Mouse (Mus musculus) macrophage (primary cell): ENCODE measurements around the gene Dnajc3. TPM values are rescaled to one million over a fixed set of nuclear protein-coding genes. Genes with fewer than 3 reads are reported as not detected.
"Not testable (repeated sequence)": the region's sequence is repeated elsewhere in the genome, so short reads cannot be mapped to it uniquely, and the experiment has no call there.

Experiments used
- H3K27ac ChIP-seq: fragments of 350-480 bp; formaldehyde crosslinking; 2 replicates; pipeline ENCODE4 v1.9.0; 2021
- H3K36me3 ChIP-seq: fragments of 350-480 bp; formaldehyde crosslinking; 2 replicates; pipeline ENCODE4 v1.9.0; 2021; ENCODE audit errors: inconsistent target
- H3K4me3 ChIP-seq: fragments of 350-480 bp; formaldehyde crosslinking; 2 replicates; pipeline ENCODE4 v1.9.0; 2021; ENCODE audit errors: inconsistent target
- H3K79me2 ChIP-seq: fragments of 350-480 bp; formaldehyde crosslinking; 2 replicates; pipeline ENCODE4 v1.9.0; 2021; ENCODE audit errors: inconsistent target
- WGBS: methylation state at CpG from one replicate; pipeline ENCODE4 v1.1.7; 2026; ENCODE audit warnings: inconsistent platforms; ENCODE audit not compliant: missing documents; 5-methylcytosine and 5-hydroxymethylcytosine counted together
- polyA plus RNA-seq: library from polyadenylated mRNA; stranded (reverse); fragments of 250-400 nt; gene quantifications from 3 replicates; pipeline ENCODE4 v1.2.4, GENCODE M21; 2018; ENCODE audit warnings: inconsistent platforms

Dnajc3 gene
- polyA plus RNA-seq, 1 experiment from 2014 or later: 47.7 TPM

DNA sequence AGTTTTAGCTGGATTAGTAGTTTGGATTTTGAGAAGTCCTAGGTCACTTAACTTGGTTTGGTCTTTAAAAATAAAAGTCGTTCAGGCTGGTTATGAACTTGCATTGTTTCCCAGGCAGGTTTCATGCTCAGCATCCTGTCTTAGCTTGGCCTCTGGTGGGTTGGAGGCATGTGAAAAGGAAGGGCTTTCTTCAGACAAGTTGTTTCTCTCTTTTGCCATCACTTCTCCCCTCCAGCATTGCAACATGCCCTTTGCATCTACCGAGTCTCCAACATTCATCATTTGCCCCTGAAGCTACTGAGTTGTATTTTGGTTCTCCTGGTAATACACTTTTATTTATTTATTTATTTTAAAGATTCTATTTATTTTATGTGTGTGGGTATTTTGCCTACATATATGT is 6.9 kb downstream of the Dnajc3 start:
- Histone ChIP-seq H3K27ac (no peak overlapping the region), H3K79me2 (peaks cover 100% of the 10 kb centered on the region), H3K36me3 (no peaks in the 10 kb centered on the region), H3K4me3 (no peak overlapping the region)
- WGBS: 35% methylated on average over 2 of the region's 2 CpGs

DNA sequence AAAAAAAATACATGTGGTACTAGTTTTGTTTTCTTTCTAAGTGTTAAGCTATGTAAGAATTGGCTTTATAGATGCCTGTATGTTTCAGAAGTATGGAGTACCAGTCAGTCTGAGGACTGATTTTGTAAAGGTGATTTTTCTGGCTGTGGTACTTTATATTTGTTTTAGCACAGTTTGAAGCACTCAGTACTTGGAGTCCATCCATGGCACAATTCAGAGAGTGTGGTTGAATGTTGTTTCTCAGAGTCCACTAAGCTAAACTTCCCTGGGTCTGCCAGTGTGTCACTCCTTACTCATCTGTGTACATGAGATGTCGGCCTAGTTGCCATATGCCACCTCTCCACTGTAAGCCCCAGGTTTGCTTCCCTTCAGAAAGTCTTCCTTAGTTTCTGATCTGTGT is 11.1 kb downstream of the Dnajc3 start:
- H3K4me3 ChIP-seq: no peak overlapping the region
- no peak overlapping the region for H3K27ac ChIP-seq
- H3K79me2 ChIP-seq: peaks cover 89% of the 10 kb centered on the region
- 91% methylated on average over 1 of the region's 1 CpGs for WGBS
- H3K36me3 ChIP-seq: peaks cover 4% of the 10 kb centered on the region; the same call in 1 of the 2 replicates

- 94% methylated on average over 9 of the region's 9 CpGs for WGBS
- H3K36me3 ChIP-seq: peaks cover 13% of the 10 kb centered on the region
- H3K4me3 ChIP-seq: no peak overlapping the region
- H3K27ac ChIP-seq: no peak overlapping the region
- peaks cover 57% of the 10 kb centered on the region for H3K79me2 ChIP-seq
These were observed 14.3 kb downstream of the Dnajc3 start for GRCm38 (mm10) chr14:118951912-118952583.

- Histone ChIP-seq H3K79me2 (no peaks in the 10 kb centered on the region; the same call in 1 of the 2 replicates), H3K27ac (no peak overlapping the region), H3K36me3 (peaks cover 64% of the 10 kb centered on the region), H3K4me3 (no peak overlapping the region)
- WGBS: 92% methylated on average over 3 of the region's 3 CpGs
These were observed 20.2 kb downstream of the Dnajc3 start for GRCm38 (mm10) chr14:118958010-118958409.

GRCm38 (mm10) chr14:118965356-118966000 is 27.7 kb downstream of the Dnajc3 start:
- H3K36me3 ChIP-seq: peaks cover 56% of the 10 kb centered on the region
- no peak overlapping the region for H3K4me3 ChIP-seq
- no peak overlapping the region for H3K27ac ChIP-seq
- H3K79me2 ChIP-seq: no peaks in the 10 kb centered on the region
- 98% methylated on average over 4 of the region's 4 CpGs for WGBS

GRCm38 (mm10) chr14:118967646-118968045 is 29.9 kb downstream of the Dnajc3 start:
- WGBS: 98% methylated on average over 7 of the region's 7 CpGs
- Histone ChIP-seq H3K27ac (no peak overlapping the region), H3K4me3 (no peak overlapping the region), H3K79me2 (no peaks in the 10 kb centered on the region), H3K36me3 (peaks cover 58% of the 10 kb centered on the region)

DNA sequence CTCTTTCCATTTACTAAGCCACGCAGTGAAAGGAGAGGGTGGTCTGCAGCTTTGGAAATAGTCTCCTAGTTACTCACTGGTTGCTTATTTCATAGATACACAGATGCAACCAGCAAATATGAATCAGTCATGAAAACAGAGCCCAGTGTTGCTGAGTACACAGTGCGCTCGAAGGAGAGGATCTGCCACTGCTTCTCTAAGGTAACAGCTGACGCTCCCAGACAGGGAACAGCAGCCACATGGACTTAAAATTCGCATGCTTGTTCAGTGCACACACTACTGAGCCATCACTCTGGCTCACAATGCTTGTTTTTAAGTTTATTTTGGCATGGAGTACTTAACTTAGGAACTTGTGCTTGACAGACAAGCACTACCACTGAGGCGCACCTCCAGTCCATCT is 34.5 kb downstream of the Dnajc3 start:
- peaks cover 90% of the 10 kb centered on the region for H3K36me3 ChIP-seq
- H3K4me3 ChIP-seq: no peak overlapping the region
- 92% methylated on average over 6 of the region's 6 CpGs for WGBS
- no peak overlapping the region for H3K27ac ChIP-seq
- no peaks in the 10 kb centered on the region for H3K79me2 ChIP-seq

- H3K36me3 ChIP-seq: peaks cover 73% of the 10 kb centered on the region
- no peak overlapping the region for H3K4me3 ChIP-seq
- H3K79me2 ChIP-seq: no peaks in the 10 kb centered on the region
- 94% methylated on average over 8 of the region's 8 CpGs for WGBS
- H3K27ac ChIP-seq: no peak overlapping the region
These were observed 39.5 kb downstream of the Dnajc3 start for GRCm38 (mm10) chr14:118977136-118977816.

GRCm38 (mm10) chr14:118979571-118980325 is 42.0 kb downstream of the Dnajc3 start:
- no peak overlapping the region for H3K4me3 ChIP-seq
- 93% methylated on average over 7 of the region's 7 CpGs for WGBS
- H3K36me3 ChIP-seq: peaks cover 56% of the 10 kb centered on the region
- no peak overlapping the region for H3K27ac ChIP-seq
- no peaks in the 10 kb centered on the region for H3K79me2 ChIP-seq

- Histone ChIP-seq H3K4me3 (no peak overlapping the region), H3K27ac (no peak overlapping the region), H3K36me3 (peaks cover 52% of the 10 kb centered on the region), H3K79me2 (no peaks in the 10 kb centered on the region)
- WGBS: 88% methylated on average over 5 of the region's 5 CpGs
These were observed 42.6 kb downstream of the Dnajc3 start for GRCm38 (mm10) chr14:118980358-118980757.

DNA sequence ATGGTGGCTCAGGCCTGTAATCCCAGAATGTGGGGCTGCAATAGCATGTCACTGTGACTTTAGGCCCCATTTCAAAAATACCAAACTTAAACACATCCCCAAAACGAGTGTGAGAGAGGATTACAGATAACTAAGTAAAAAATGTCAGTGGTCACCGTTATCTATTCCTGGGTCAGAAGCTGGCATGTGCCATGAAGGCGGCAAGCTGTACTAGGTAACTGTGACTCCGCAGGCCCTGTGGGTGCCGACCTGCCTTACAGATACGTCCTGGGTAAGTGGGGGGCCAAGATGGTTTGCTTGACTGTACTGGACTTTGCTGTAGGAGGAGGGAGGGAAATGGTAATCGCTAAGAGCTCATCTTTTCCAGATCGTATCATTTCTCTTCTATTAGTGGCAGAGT is 43.1 kb downstream of the Dnajc3 start:
- H3K27ac ChIP-seq: no peak overlapping the region

GRCm38 (mm10) chr14:118981711-118982428 is 44.1 kb downstream of the Dnajc3 start:
- not testable (repeated sequence) for H3K4me3 ChIP-seq, H3K27ac ChIP-seq, H3K79me2 ChIP-seq
- H3K36me3 ChIP-seq: peaks cover 36% of the 10 kb centered on the region
- WGBS: 54% methylated on average over 2 of the region's 6 CpGs

More for the DNA sequence above, 43.1 kb downstream of the Dnajc3 start:
- Histone ChIP-seq H3K79me2 (no peaks in the 10 kb centered on the region), H3K4me3 (no peak overlapping the region), H3K36me3 (peaks cover 46% of the 10 kb centered on the region)
- 96% methylated on average over 8 of the region's 8 CpGs for WGBS

DNA sequence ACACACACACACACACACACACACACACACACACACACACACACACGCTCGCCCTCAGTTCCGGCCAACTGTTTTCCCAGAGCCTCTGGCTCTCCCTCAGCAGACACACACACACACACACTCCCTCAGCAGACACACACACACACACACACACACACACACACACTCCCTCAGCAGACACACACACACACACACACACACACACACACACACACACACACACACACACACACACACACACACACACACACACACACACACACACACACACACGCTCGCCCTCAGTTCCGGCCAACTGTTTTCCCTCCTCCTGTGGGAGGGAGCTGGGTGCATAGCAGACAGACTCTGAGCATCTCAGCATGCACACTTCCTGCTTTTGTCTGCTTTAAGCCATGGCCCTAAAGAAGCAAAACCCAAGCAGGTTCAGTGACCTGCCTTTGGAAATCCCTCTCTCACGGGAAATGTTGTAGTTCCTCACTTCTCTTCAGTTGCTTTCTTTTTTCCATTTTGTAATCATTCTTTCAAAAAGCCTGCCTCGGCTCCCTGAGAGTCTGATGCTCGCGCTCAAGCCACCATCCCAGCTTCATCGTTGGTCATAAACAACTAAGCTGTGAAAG is 44.8 kb downstream of the Dnajc3 start:
- H3K4me3 ChIP-seq, H3K79me2 ChIP-seq, H3K27ac ChIP-seq: not testable (repeated sequence)
- 40% methylated on average over 4 of the region's 11 CpGs for WGBS
- H3K36me3 ChIP-seq: peaks cover 30% of the 10 kb centered on the region

DNA sequence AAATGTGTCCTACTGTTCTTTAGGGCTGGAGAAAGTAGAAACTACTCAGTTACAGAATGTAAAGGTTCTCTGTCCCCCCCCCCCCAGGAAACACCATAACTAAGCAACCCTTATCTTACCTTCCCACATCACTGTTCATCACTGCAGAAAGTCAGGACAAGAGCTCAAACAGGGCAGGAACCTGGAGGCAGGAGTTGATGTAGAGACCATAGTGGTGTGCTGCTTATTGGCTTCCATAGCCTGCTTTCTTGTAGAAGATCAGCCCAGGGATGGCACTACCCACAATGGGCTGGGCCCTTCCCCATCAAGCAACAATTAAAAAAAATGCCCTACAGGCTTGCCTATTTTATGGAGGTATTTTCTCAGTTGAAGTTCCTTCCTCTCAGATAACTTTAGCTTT is 45.6 kb downstream of the Dnajc3 start:
- Histone ChIP-seq H3K36me3 (peaks cover 22% of the 10 kb centered on the region), H3K27ac (no peak overlapping the region), H3K4me3 (no peak overlapping the region), H3K79me2 (no peaks in the 10 kb centered on the region)
